Mouse (Mus musculus) heart, embryonic 12.5 days (tissue): ENCODE data around the gene Cox6b2. TPM values are rescaled to one million over a fixed set of nuclear protein-coding genes. Genes with fewer than 3 reads are reported as not detected.

Experiments
- ATAC-seq: fragments of 200-750 bp; cut with Nextera tagmentation; 2 replicates; pipeline ENCODE4 v1.8.0; 2017; ENCODE audit warnings: moderate TSS enrichment, moderate library complexity; ENCODE audit not compliant: insufficient number of reproducible peaks, low FRiP score
- H3K27ac ChIP-seq: fragments of 300-500 bp; sonication (generic); 2 replicates; pipeline ENCODE4 v1.5.1; 2016; ENCODE audit warnings: mild to moderate bottlenecking, moderate library complexity; ENCODE audit not compliant: poor library complexity, severe bottlenecking
- H3K27me3 ChIP-seq: fragments of 300-500 bp; sonication (generic); replicated peaks from 2 replicates; pipeline ENCODE4 v1.6.1; 2016; ENCODE audit warnings: mild to moderate bottlenecking, moderate library complexity
- H3K36me3 ChIP-seq: fragments of 300-500 bp; sonication (generic); 2 replicates; pipeline ENCODE4 v1.6.1; 2016; ENCODE audit warnings: mild to moderate bottlenecking, moderate library complexity
- H3K4me1 ChIP-seq: fragments of 300-500 bp; sonication (generic); replicated peaks from 2 replicates; pipeline ENCODE4 v1.6.1; 2016; ENCODE audit warnings: mild to moderate bottlenecking
- H3K4me2 ChIP-seq: fragments of 300-500 bp; sonication (generic); 2 replicates; pipeline ENCODE4 v1.6.1; 2016; ENCODE audit warnings: mild to moderate bottlenecking, moderate library complexity
- H3K4me3 ChIP-seq: fragments of 300-500 bp; sonication (generic); 2 replicates; pipeline ENCODE4 v1.5.1; 2016; ENCODE audit warnings: mild to moderate bottlenecking
- H3K9ac ChIP-seq: fragments of 300-500 bp; sonication (generic); 2 replicates; pipeline ENCODE4 v1.6.1; 2016; ENCODE audit warnings: mild to moderate bottlenecking, moderate library complexity
- H3K9me3 ChIP-seq: fragments of 300-500 bp; sonication (generic); replicated peaks from 2 replicates; pipeline ENCODE4 v1.6.1; 2016; ENCODE audit warnings: mild to moderate bottlenecking, moderate library complexity
- WGBS: fragments of 180-500 bp; shearing (Covaris S2); methylation state at CpG from one replicate; pipeline ENCODE4 v1.1.7; 2016; 5-methylcytosine and 5-hydroxymethylcytosine counted together
- polyA plus RNA-seq: library from polyadenylated mRNA; unstranded; fragments of >200 nt; fragmentation: Nextera tagmentation; extraction: Ambion mirVana; gene quantifications from 2 replicates; pipeline ENCODE4 v1.2.1, GENCODE M21; 2016

The Cox6b2 gene
- polyA plus RNA-seq, 1 experiment from 2014 or later = 44.4 TPM

GRCm38 (mm10) chr7:4751971-4752820 lies 698 bp downstream of the Cox6b2 start:
- ATAC-seq = peak; percentile 88
- Histone ChIP-seq H3K4me2 (peak overlapping the region; percentile 71), H3K9ac (peak overlapping the region; percentile 59; the same call in 1 of the 2 replicates), H3K4me3 (peak overlapping the region; percentile 50), H3K27me3 (no peaks in the 10 kb centered on the region), H3K9me3 (peaks cover 3% of the 10 kb centered on the region; the same call in 1 of the 2 replicates), H3K27ac (no peak overlapping the region), H3K4me1 (peaks cover 15% of the 10 kb centered on the region), H3K36me3 (no peaks in the 10 kb centered on the region; the same call in 1 of the 2 replicates)
- WGBS = 2% methylated on average over 30 of the region's 30 CpGs

- WGBS = 51% methylated on average over 2 of the region's 2 CpGs
- Histone ChIP-seq H3K27ac (no peak overlapping the region), H3K4me3 (no peak overlapping the region), H3K9ac (no peak overlapping the region), H3K27me3 (no peaks in the 10 kb centered on the region), H3K9me3 (no peaks in the 10 kb centered on the region), H3K4me2 (no peak overlapping the region), H3K4me1 (peaks cover 22% of the 10 kb centered on the region), H3K36me3 (peaks cover 29% of the 10 kb centered on the region)
- peak; percentile 17; the same call in 1 of the 2 replicates for ATAC-seq
Measured at GRCm38 (mm10) chr7:4749169-4749568, 3.7 kb downstream of the Cox6b2 start.

- Histone ChIP-seq H3K9me3 (no peaks in the 10 kb centered on the region), H3K27me3 (no peaks in the 10 kb centered on the region), H3K4me3 (no peak overlapping the region), H3K9ac (no peak overlapping the region), H3K4me1 (peaks cover 21% of the 10 kb centered on the region), H3K36me3 (peaks cover 35% of the 10 kb centered on the region), H3K27ac (no peak overlapping the region), H3K4me2 (no peak overlapping the region)
- WGBS = 66% methylated on average over 4 of the region's 4 CpGs
- no peak for ATAC-seq
Measured at GRCm38 (mm10) chr7:4748321-4748720, 4.6 kb downstream of the Cox6b2 start.

- Histone ChIP-seq H3K27me3 (no peaks in the 10 kb centered on the region), H3K4me2 (no peak overlapping the region), H3K27ac (no peak overlapping the region), H3K9ac (no peak overlapping the region), H3K9me3 (no peaks in the 10 kb centered on the region), H3K36me3 (peaks cover 45% of the 10 kb centered on the region), H3K4me1 (peaks cover 27% of the 10 kb centered on the region), H3K4me3 (no peak overlapping the region)
- ATAC-seq = peak; percentile 9; the same call in 1 of the 2 replicates
- 54% methylated on average over 9 of the region's 9 CpGs for WGBS
Measured at GRCm38 (mm10) chr7:4747156-4747899, 5.6 kb downstream of the Cox6b2 start.

GRCm38 (mm10) chr7:4746326-4746980 lies 6.4 kb downstream of the Cox6b2 start:
- H3K9ac ChIP-seq = 0 out of 2 replicates have a peak overlapping the region, but pooled peaks have one; percentile 23
- H3K4me3 ChIP-seq = no peak overlapping the region
- H3K27me3 ChIP-seq = no peaks in the 10 kb centered on the region
- peaks cover 27% of the 10 kb centered on the region for H3K4me1 ChIP-seq
- WGBS = 86% methylated on average over 22 of the region's 22 CpGs
- H3K4me2 ChIP-seq = no peak overlapping the region
- no peaks in the 10 kb centered on the region for H3K9me3 ChIP-seq
- no peak for ATAC-seq
- peaks cover 49% of the 10 kb centered on the region for H3K36me3 ChIP-seq
- no peak overlapping the region for H3K27ac ChIP-seq

DNA sequence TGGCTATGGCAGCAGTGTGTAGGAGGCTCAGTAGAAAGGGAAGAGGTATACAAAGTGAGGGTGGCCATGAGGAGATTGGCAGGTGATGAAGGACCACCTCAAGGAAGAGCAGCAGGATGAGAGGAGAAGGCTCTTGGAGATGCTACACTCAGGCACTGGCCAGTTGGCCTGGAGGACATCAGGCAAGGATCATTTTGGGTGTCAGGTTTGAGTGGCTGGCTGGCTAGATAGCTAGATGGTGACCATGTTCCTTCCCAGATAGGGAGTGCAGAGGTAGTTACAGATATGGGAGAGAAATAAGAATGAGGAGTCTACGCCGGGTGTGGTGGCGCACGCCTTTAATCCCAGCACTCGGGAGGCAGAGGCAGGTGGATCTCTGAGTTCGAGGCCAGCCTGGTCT lies 8.0 kb downstream of the Cox6b2 start:
- WGBS = 93% methylated on average over 6 of the region's 6 CpGs
- peaks cover 30% of the 10 kb centered on the region for H3K4me1 ChIP-seq
- no peak overlapping the region for H3K27ac ChIP-seq
- H3K9me3 ChIP-seq = no peaks in the 10 kb centered on the region
- ATAC-seq = no peak
- H3K4me2 ChIP-seq = no peak overlapping the region
- peaks cover 49% of the 10 kb centered on the region for H3K36me3 ChIP-seq
- H3K4me3 ChIP-seq = no peak overlapping the region
- H3K9ac ChIP-seq = no peak overlapping the region
- no peaks in the 10 kb centered on the region for H3K27me3 ChIP-seq

DNA sequence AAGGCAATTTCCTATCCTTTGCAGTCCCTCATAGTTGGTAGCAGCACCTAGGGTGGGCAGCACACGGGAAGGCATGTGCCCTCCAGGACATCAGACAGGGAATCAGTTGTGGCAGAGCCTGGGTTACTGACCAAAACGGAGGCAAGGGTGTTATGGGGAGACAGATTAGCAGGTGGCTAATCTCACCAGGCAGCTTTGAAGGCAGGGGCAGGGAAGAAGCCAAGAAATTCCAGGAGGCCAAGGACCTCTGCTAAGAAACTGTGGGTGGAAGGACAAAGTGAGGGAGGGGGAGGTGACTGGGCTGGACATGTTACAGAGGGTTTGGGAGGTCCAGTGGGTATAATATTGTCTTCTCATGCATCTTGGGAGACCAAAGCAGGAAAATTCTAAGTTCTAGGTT lies 9.5 kb downstream of the Cox6b2 start:
- 42% methylated on average over 2 of the region's 2 CpGs for WGBS
- H3K9me3 ChIP-seq = no peaks in the 10 kb centered on the region
- no peak overlapping the region for H3K4me2 ChIP-seq
- H3K27me3 ChIP-seq = no peaks in the 10 kb centered on the region
- H3K27ac ChIP-seq = no peak overlapping the region
- peaks cover 35% of the 10 kb centered on the region for H3K4me1 ChIP-seq
- H3K9ac ChIP-seq = no peak overlapping the region
- no peak overlapping the region for H3K4me3 ChIP-seq
- peaks cover 49% of the 10 kb centered on the region for H3K36me3 ChIP-seq
- ATAC-seq = no peak

GRCm38 (mm10) chr7:4742482-4742819 lies 10.4 kb downstream of the Cox6b2 start:
- WGBS = 84% methylated on average over 6 of the region's 6 CpGs
- no peaks in the 10 kb centered on the region for H3K27me3 ChIP-seq
- H3K9ac ChIP-seq = peak overlapping the region; percentile 28
- no peak for ATAC-seq
- H3K4me3 ChIP-seq = no peak overlapping the region
- H3K36me3 ChIP-seq = peaks cover 49% of the 10 kb centered on the region
- H3K4me2 ChIP-seq = peak overlapping the region; percentile 91
- H3K27ac ChIP-seq = no peak overlapping the region
- no peaks in the 10 kb centered on the region for H3K9me3 ChIP-seq
- H3K4me1 ChIP-seq = peaks cover 35% of the 10 kb centered on the region

DNA sequence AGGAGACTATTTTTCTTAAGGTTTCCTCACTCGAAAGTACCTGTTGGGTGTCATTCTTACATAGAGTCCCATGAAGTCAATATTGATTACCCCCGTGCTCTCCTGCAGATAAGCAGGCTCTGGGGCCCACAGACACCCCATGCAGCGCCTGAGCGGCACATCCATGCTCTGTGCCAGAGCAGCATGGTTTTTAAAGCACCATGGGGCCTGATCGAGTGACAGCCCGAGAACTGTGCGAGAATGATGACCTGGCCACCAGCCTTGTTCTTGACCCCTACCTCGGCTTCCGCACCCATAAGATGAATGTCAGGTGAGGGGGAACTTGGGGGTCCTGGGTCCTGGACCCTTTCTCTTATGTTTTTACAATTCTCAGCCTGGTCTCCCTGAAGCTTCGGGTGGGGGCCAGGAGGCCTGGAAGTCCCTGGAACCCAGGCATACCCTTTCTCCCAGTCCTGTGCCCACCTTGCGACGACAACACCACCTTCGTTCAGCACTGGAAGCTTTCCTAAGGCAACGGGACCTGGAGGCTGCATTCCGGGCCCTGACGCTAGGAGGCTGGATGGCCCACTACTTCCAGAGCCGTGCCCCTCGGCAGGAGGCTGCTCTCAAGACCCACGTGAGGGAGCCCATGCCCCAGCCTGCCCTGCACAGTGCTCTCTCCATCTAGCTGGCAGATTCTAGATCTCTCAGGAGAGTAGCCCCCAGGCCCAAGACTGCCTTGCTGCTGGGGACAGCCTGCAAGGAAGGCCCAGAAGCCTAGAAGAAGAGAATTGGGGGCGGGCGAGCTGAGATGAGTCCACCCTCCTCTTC lies 11.0 kb downstream of the Cox6b2 start:
- Histone ChIP-seq H3K4me2 (peak overlapping the region; percentile 91), H3K4me1 (peaks cover 33% of the 10 kb centered on the region), H3K36me3 (peaks cover 46% of the 10 kb centered on the region), H3K9ac (peak overlapping the region; percentile 28), H3K27ac (peak overlapping the region; percentile 93), H3K27me3 (no peaks in the 10 kb centered on the region), H3K9me3 (no peaks in the 10 kb centered on the region), H3K4me3 (peak overlapping the region; percentile 88)
- 78% methylated on average over 21 of the region's 21 CpGs for WGBS
- ATAC-seq = no peak

DNA sequence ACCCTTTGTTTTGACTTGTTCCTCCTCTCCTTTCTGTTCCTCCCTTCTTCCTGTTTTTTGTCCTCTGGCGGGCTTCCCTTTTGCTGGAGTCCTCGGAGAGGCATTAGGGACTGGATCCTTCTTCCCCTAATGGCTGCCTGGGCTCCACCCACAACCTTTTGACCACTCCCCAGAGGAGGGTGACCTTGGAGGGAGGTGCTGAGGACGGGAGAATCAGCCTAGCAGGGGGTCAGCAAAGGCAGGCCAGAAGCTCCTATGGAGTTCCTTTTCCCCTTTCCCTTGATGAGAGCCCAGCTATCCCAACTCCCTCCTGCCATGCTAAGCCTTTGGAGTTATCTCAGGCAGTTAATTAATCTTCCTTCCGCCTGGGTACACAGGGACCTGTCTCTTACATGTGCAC lies 11.7 kb downstream of the Cox6b2 start:
- Histone ChIP-seq H3K36me3 (peaks cover 39% of the 10 kb centered on the region), H3K4me3 (peak overlapping the region; percentile 88), H3K27me3 (no peaks in the 10 kb centered on the region), H3K9me3 (no peaks in the 10 kb centered on the region), H3K4me2 (peak overlapping the region; percentile 91), H3K9ac (peak overlapping the region; percentile 94), H3K4me1 (peaks cover 28% of the 10 kb centered on the region), H3K27ac (peak overlapping the region; percentile 93)
- peak; percentile 33; the same call in 1 of the 2 replicates for ATAC-seq
- WGBS = 5% methylated on average over 4 of the region's 4 CpGs
